Mouse (Mus musculus) neural tube, embryonic 13.5 days (tissue): Measurements from ENCODE around the gene Pou2f3. TPM values are rescaled to one million over a fixed set of nuclear protein-coding genes. Genes with fewer than 3 reads are reported as not detected.

Source experiments
- ATAC-seq: fragments of 200-750 bp; cut with Nextera tagmentation; 2 replicates; pipeline ENCODE4 v1.8.0; 2017; ENCODE audit warnings: low read depth, mild to moderate bottlenecking, moderate TSS enrichment, moderate library complexity
- H3K27ac ChIP-seq: fragments of 300-500 bp; sonication (generic); replicated peaks from 2 replicates; pipeline ENCODE4 v1.5.1; 2015; ENCODE audit warnings: moderate library complexity, mild to moderate bottlenecking, inconsistent platforms
- H3K27me3 ChIP-seq: fragments of 300-500 bp; sonication (generic); 2 replicates; pipeline ENCODE4 v1.6.1; 2015; ENCODE audit warnings: mild to moderate bottlenecking, inconsistent platforms
- H3K36me3 ChIP-seq: fragments of 300-500 bp; sonication (generic); 2 replicates; pipeline ENCODE4 v1.6.1; 2015; ENCODE audit warnings: mild to moderate bottlenecking, inconsistent platforms
- H3K4me1 ChIP-seq: fragments of 300-500 bp; sonication (generic); replicated peaks from 2 replicates; pipeline ENCODE4 v1.6.1; 2015; ENCODE audit warnings: inconsistent platforms
- H3K4me2 ChIP-seq: fragments of 300-500 bp; sonication (generic); 2 replicates; pipeline ENCODE4 v1.6.1; 2015; ENCODE audit warnings: inconsistent platforms, mild to moderate bottlenecking, moderate library complexity
- H3K4me3 ChIP-seq: fragments of 300-500 bp; sonication (generic); 2 replicates; pipeline ENCODE4 v1.5.1; 2015; ENCODE audit warnings: mild to moderate bottlenecking, inconsistent platforms
- H3K9ac ChIP-seq: fragments of 300-500 bp; sonication (generic); 2 replicates; pipeline ENCODE4 v1.6.1; 2015; ENCODE audit warnings: moderate library complexity, mild to moderate bottlenecking, inconsistent platforms
- H3K9me3 ChIP-seq: fragments of 300-500 bp; sonication (generic); 2 replicates; pipeline ENCODE4 v1.6.1; 2016; ENCODE audit warnings: inconsistent platforms
- WGBS: fragments of 180-500 bp; shearing (Covaris S2); methylation state at CpG from one replicate; pipeline ENCODE4 v1.1.7; 2015; 5-methylcytosine and 5-hydroxymethylcytosine counted together
- polyA plus RNA-seq: library from polyadenylated mRNA; unstranded; fragments of >200 nt; fragmentation: Nextera tagmentation; extraction: Ambion mirVana; gene quantifications from 2 replicates; pipeline ENCODE4 v1.2.1, GENCODE M21; 2015

Pou2f3 gene
- polyA plus RNA-seq, 1 experiment from 2014 or later = not detected

DNA sequence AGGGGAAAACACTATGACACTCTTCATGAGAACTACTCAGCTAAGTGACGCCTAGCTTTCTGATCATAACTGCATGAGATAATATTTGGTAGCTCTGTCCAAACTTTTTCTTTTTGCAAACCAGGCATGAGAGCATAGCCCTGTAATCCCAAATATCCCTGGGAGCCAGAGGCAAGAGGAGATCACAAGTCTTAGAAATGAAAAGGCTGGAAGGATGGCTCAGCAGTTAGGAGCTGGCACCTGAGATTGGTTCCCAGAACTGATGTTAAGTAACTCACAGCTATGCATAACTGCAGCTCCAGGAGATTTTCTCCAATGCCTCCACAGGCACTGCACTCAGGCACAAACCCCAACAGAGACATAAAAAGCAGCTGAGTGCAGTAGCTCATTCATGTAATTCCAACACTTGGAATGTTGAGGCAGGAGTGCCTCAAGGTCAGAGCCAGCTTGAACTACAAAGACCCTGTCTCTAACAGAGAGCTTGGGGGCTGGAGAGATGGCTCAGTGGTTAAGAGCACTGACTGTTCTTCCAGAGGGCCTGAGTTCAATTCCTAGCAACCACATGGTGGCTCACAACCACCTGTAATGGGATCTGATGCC is 124.4 kb downstream of the Pou2f3 start:
- 98% methylated on average over 1 of the region's 1 CpGs for WGBS
- Histone ChIP-seq H3K4me3 (no peak overlapping the region), H3K4me2 (no peak overlapping the region), H3K27me3 (no peaks in the 10 kb centered on the region), H3K4me1 (peaks cover 15% of the 10 kb centered on the region), H3K9me3 (no peaks in the 10 kb centered on the region), H3K9ac (no peak overlapping the region), H3K36me3 (no peaks in the 10 kb centered on the region), H3K27ac (no peak overlapping the region)
- ATAC-seq = no peak

DNA sequence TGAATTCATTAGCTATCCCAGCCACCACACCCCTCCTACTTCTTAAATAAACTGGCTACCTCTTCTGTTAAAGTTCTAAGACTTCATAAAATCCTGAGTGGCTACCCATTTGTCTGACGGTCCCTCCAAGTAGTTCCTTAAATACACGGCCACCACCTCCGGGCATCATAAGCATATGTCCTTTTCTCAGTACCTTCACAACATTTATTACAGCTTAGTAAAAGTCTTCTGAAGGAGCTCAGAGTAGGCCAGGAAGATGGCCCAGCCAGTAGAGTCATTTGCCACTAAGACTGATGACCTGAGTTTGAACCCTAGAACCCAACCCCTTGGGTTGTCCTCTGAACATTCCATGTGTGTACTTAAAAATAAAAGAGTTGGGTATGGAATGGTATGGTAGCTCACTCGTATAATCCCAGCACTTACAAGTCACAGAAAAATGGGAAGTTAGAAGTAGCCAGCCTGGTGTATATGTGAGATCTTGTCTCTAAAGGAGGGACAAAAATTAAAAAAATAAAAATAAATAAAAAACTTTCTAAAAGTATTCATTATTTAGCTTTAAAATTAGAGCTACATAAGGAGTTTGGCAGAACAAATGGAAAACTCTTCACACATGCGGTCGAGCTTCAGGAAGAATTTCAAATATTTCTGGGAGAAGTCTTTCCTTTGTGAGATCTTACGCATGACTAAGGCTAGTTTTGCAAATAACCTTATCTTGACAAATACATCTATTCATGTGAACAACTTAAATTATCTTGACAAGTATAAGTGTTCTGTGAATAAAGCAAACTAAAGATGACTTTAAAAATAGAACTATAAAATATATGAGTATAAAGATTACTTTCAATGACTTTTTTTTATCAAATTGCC is 125.4 kb downstream of the Pou2f3 start:
- Histone ChIP-seq H3K4me1 (peaks cover 13% of the 10 kb centered on the region), H3K4me2 (no peak overlapping the region), H3K9me3 (no peaks in the 10 kb centered on the region), H3K4me3 (no peak overlapping the region), H3K36me3 (no peaks in the 10 kb centered on the region), H3K9ac (no peak overlapping the region), H3K27ac (no peak overlapping the region), H3K27me3 (no peaks in the 10 kb centered on the region)
- no peak for ATAC-seq
- 83% methylated on average over 7 of the region's 7 CpGs for WGBS

DNA sequence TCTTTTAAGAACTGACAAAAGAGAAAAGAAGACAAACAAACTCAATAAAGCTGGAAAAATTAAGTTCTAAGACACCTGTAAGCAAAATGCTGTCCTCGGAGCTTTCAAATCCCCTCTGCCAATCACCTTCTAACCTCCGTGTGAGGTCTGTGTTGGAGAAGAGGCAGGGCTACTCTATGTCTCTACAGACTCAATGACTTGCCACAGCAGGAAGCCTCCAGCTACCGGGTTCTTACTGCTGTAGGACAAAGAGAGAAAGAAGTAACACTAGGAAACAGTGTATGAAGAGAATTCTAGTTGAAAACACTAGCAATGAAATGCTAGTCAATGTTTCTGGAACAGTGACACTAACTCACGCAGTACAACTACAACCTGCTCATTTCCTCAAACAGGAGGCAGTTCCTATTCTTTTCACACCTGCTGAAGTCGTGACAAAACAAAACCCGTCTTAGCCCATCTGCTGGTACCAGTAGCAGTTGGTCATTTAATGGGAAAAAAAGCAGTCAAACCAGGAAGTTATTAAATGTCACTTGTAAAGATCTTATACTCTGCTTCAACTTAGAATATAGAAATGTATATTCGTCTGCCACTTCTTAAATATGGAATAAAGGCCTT is 126.6 kb downstream of the Pou2f3 start:
- H3K4me2 ChIP-seq = no peak overlapping the region
- no peak overlapping the region for H3K9ac ChIP-seq
- 22% methylated on average over 7 of the region's 7 CpGs for WGBS
- H3K9me3 ChIP-seq = no peaks in the 10 kb centered on the region
- H3K36me3 ChIP-seq = no peaks in the 10 kb centered on the region
- no peak for ATAC-seq
- H3K27me3 ChIP-seq = no peaks in the 10 kb centered on the region
- H3K4me1 ChIP-seq = peaks cover 11% of the 10 kb centered on the region
- no peak overlapping the region for H3K4me3 ChIP-seq
- H3K27ac ChIP-seq = no peak overlapping the region

DNA sequence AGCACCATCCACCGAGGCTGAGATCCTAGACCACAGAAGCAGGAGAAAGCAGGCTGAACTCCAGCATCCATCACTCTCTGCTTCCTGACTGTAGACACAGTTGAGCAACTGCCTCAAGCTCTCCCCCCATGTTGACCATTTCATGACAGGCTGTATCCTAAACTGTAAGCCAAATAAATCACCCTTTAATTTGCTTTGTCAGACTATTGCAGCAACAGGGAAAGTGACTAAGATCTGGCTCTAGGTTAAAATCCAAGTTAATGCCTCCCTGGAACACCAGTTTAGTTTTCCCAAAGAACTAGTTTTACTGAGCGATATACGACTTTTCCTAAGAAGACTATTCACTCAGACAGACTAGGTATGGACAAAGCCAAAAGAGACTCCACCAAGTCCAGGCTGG is 131.5 kb downstream of the Pou2f3 start:
- no peaks in the 10 kb centered on the region for H3K36me3 ChIP-seq
- H3K4me1 ChIP-seq = peaks cover 4% of the 10 kb centered on the region
- 94% methylated on average over 3 of the region's 3 CpGs for WGBS
- no peak overlapping the region for H3K4me2 ChIP-seq
- H3K27ac ChIP-seq = no peak overlapping the region
- H3K9me3 ChIP-seq = no peaks in the 10 kb centered on the region
- no peak overlapping the region for H3K4me3 ChIP-seq
- no peak overlapping the region for H3K9ac ChIP-seq
- ATAC-seq = no peak
- no peaks in the 10 kb centered on the region for H3K27me3 ChIP-seq

- Histone ChIP-seq H3K27me3 (no peaks in the 10 kb centered on the region), H3K4me1 (peaks cover 12% of the 10 kb centered on the region), H3K9me3 (no peaks in the 10 kb centered on the region), H3K27ac (no peak overlapping the region), H3K36me3 (no peaks in the 10 kb centered on the region), H3K4me2 (no peak overlapping the region), H3K9ac (no peak overlapping the region), H3K4me3 (no peak overlapping the region)
- ATAC-seq = no peak
- 75% methylated on average over 7 of the region's 7 CpGs for WGBS
Observed at GRCm38 (mm10) chr9:43076163-43076562, 134.0 kb downstream of the Pou2f3 start.

DNA sequence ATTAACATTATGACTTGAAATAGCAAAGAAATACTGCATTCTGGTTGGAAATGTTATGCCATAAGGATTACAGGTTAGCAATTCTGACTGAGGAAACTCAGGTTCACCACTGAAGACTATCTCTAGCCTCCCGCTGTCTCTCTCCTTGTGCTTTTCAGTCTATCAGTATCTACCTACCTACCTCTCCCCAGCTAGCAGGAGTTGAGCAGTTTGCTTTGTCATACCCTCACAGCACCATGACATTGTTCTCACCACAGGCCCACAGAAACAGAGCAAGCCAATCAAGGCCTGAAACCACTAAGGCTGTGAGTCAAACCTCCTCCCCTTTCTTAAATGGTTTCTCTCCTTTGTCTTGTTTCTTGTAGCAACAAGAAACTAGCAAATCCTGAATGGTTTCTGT is 135.6 kb downstream of the Pou2f3 start:
- ATAC-seq = no peak
- no peaks in the 10 kb centered on the region for H3K9me3 ChIP-seq
- H3K36me3 ChIP-seq = no peaks in the 10 kb centered on the region
- H3K9ac ChIP-seq = no peak overlapping the region
- no peak overlapping the region for H3K27ac ChIP-seq
- 92% methylated on average over 1 of the region's 1 CpGs for WGBS
- no peak overlapping the region for H3K4me2 ChIP-seq
- no peak overlapping the region for H3K4me3 ChIP-seq
- no peaks in the 10 kb centered on the region for H3K27me3 ChIP-seq
- H3K4me1 ChIP-seq = peaks cover 12% of the 10 kb centered on the region

Other genes with a start within 250 kb of the Pou2f3 start
- 15.3 and 19.9 TPM in 2 replicates for gene Arhgef12, start 103.1 kb downstream of the Pou2f3 start, polyA plus RNA-seq
- 12.9 and 13.2 TPM in 2 replicates for gene Tmem136, start 93.8 kb downstream of the Pou2f3 start, polyA plus RNA-seq
- gene Oaf, start 29.5 kb upstream of the Pou2f3 start, polyA plus RNA-seq = 17.3 and 21.1 TPM in 2 replicates
- 0.34 and 0.38 TPM in 2 replicates for gene Trim29, start 100.5 kb upstream of the Pou2f3 start, polyA plus RNA-seq